Mouse (Mus musculus) testis, adult 2 months (tissue): ENCODE data around the gene Apobec4.

ENCODE experiments used
- CTCF ChIP-seq: fragments of 200-500 bp; IDR thresholded peaks from 2 replicates; pipeline ENCODE4 v1.5.1; 2012; ENCODE audit warnings: low read depth, mild to moderate bottlenecking, inconsistent platforms, low read length, moderate library complexity; ENCODE audit not compliant: control insufficient read depth, insufficient read depth, insufficient replicate concordance
- POLR2A ChIP-seq: fragments of 200-500 bp; IDR thresholded peaks from 2 replicates; pipeline ENCODE4 v1.6.1; 2012; ENCODE audit warnings: low read depth, mild to moderate bottlenecking, inconsistent platforms, low read length, moderate library complexity; ENCODE audit not compliant: control insufficient read depth

- TF ChIP-seq POLR2A (no peak), CTCF (no peak)
Observed at GRCm38 (mm10) chr1:152750312-152750965, at the start of gene Apobec4.
